Mouse (Mus musculus) midbrain, embryonic 11.5 days (tissue): ENCODE results near the gene Acadm. TPM values are rescaled to one million over a fixed set of nuclear protein-coding genes. Genes with fewer than 3 reads are reported as not detected.

Experiments
- ATAC-seq: fragments of 200-750 bp; cut with Nextera tagmentation; 2 replicates; pipeline ENCODE4 v1.8.0; 2017; ENCODE audit warnings: moderate TSS enrichment, moderate library complexity; ENCODE audit not compliant: low FRiP score
- DNase-seq: peaks from one replicate; pipeline ENCODE4 v3.0.0; 2015; ENCODE audit warnings: low spot score; ENCODE audit errors: missing footprints
- H3K27ac ChIP-seq: fragments of 300-500 bp; sonication (generic); 2 replicates; pipeline ENCODE4 v1.5.1; 2014; ENCODE audit warnings: low read depth, low read length
- H3K27me3 ChIP-seq: fragments of 300-500 bp; sonication (generic); 2 replicates; pipeline ENCODE4 v1.6.1; 2014; ENCODE audit warnings: mild to moderate bottlenecking, low read length, moderate library complexity, mixed read lengths; ENCODE audit not compliant: control insufficient read depth, insufficient read depth
- H3K36me3 ChIP-seq: fragments of 300-500 bp; sonication (generic); 2 replicates; pipeline ENCODE4 v1.6.1; 2014; ENCODE audit warnings: mild to moderate bottlenecking, low read length, moderate library complexity, mixed read lengths; ENCODE audit not compliant: control insufficient read depth, insufficient read depth
- H3K4me1 ChIP-seq: fragments of 300-500 bp; sonication (generic); 2 replicates; pipeline ENCODE4 v1.6.1; 2014; ENCODE audit warnings: low read length; ENCODE audit not compliant: control insufficient read depth, insufficient read depth
- H3K4me2 ChIP-seq: fragments of 300-500 bp; sonication (generic); 2 replicates; pipeline ENCODE4 v1.6.1; 2014; ENCODE audit warnings: mild to moderate bottlenecking, moderate library complexity
- H3K4me3 ChIP-seq: fragments of 300-500 bp; sonication (generic); 2 replicates; pipeline ENCODE4 v1.5.1; 2014; ENCODE audit warnings: low read depth, low read length
- H3K9ac ChIP-seq: fragments of 300-500 bp; sonication (generic); 2 replicates; pipeline ENCODE4 v1.6.1; 2014; ENCODE audit warnings: low read length
- H3K9me3 ChIP-seq: fragments of 300-500 bp; sonication (generic); 2 replicates; pipeline ENCODE4 v1.6.1; 2016; ENCODE audit warnings: low read length; ENCODE audit not compliant: control insufficient read depth
- WGBS: fragments of 180-500 bp; shearing (Covaris S2); extraction: QIAGEN DNeasy Blood & Tissue Kit; methylation state at CpG from one replicate; pipeline ENCODE4 v1.1.7; 2014; 5-methylcytosine and 5-hydroxymethylcytosine counted together
- polyA plus RNA-seq: library from polyadenylated mRNA; unstranded; fragments of >200 nt; fragmentation: Nextera tagmentation; extraction: Ambion mirVana; gene quantifications from 2 replicates; pipeline ENCODE4 v1.2.1, GENCODE M21; 2014

The Acadm gene
- polyA plus RNA-seq, 1 experiment from 2014 or later: 53.5 TPM

DNA sequence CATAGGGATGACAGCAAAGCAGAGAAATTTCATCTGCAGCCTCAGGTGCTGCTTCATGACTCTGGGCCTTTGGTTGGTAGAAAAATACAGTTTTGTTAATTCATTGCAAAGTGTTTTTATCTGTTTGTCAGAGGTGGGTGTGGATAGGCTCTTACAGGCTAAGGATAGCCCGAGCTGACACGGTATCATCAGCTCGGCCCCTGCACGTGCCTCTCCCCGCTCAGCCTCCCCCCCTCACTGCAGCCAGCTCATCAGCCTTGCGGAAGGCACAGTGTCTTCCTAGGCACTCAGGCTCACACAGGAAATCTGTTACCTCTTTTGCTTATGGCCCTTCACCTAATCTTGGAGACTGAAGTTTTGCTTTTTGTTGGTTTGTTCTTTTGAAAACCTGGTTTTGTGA is 56.3 kb downstream of the Acadm start:
- H3K4me1 ChIP-seq: no peaks in the 10 kb centered on the region
- WGBS: 90% methylated on average over 6 of the region's 6 CpGs
- no peaks in the 10 kb centered on the region for H3K36me3 ChIP-seq
- no peak overlapping the region for H3K4me2 ChIP-seq
- DNase-seq (no peak), ATAC-seq (no peak)
- H3K9ac ChIP-seq: no peak overlapping the region
- no peak overlapping the region for H3K4me3 ChIP-seq
- no peak overlapping the region for H3K27ac ChIP-seq
- H3K9me3 ChIP-seq: no peaks in the 10 kb centered on the region
- no peaks in the 10 kb centered on the region for H3K27me3 ChIP-seq

DNA sequence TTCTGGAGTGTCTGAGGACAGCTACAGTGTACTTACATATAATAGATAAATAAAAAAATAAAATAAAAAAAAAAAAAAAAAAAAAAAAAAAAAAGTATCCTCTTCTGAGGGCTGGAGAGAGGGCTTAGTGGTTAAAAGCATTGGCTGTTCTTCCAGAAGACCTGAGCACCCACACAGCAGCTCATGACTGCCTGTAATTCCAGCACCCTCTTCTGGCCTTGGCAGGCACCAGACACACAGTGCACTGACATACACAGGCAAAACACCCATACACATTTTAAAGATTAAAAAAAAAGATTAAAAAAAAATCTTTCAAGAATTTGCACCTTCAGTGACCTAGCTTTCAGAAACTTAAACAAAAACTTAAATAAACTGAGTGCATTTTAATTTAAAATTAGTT is 58.1 kb downstream of the Acadm start:
- Histone ChIP-seq H3K27ac (no peak overlapping the region), H3K9ac (no peak overlapping the region), H3K4me3 (no peak overlapping the region), H3K4me2 (no peak overlapping the region), H3K27me3 (no peaks in the 10 kb centered on the region), H3K36me3 (no peaks in the 10 kb centered on the region), H3K4me1 (no peaks in the 10 kb centered on the region), H3K9me3 (no peaks in the 10 kb centered on the region)
- ATAC-seq: no peak
- DNase-seq: no peak

Other genes starting within 250 kb of the Acadm start
- 33.1 and 35.7 TPM in 2 replicates for gene St6galnac3, start 219.5 kb downstream of the Acadm start, polyA plus RNA-seq
- 0.29 and 0.44 TPM in 2 replicates for gene Asb17, start 100.4 kb downstream of the Acadm start, polyA plus RNA-seq
- 0.12 TPM in 1 of 2 replicates, not detected in the other for gene Msh4, start 38.5 kb downstream of the Acadm start, polyA plus RNA-seq
- gene Rabggtb, start 31.6 kb downstream of the Acadm start, polyA plus RNA-seq: 43.9 and 45.4 TPM in 2 replicates
- 4.6 and 5.4 TPM in 2 replicates for gene Slc44a5, start 28.8 kb upstream of the Acadm start, polyA plus RNA-seq